Mouse (Mus musculus) liver, embryonic 15.5 days (tissue): ENCODE measurements around the gene Col25a1. TPM values are rescaled to one million over a fixed set of nuclear protein-coding genes. Genes with fewer than 3 reads are reported as not detected.

ENCODE experiments used
- ATAC-seq: fragments of 200-750 bp; cut with Nextera tagmentation; 2 replicates; pipeline ENCODE4 v1.8.0; 2017; ENCODE audit warnings: moderate number of reproducible peaks, mild to moderate bottlenecking, moderate library complexity; ENCODE audit not compliant: insufficient read depth
- H3K27ac ChIP-seq: fragments of 300-500 bp; sonication (generic); replicated peaks from 2 replicates; pipeline ENCODE4 v1.5.1; 2015; ENCODE audit warnings: mild to moderate bottlenecking, inconsistent platforms
- H3K27me3 ChIP-seq: fragments of 300-500 bp; sonication (generic); 2 replicates; pipeline ENCODE4 v1.6.1; 2015; ENCODE audit warnings: mild to moderate bottlenecking, inconsistent platforms
- H3K36me3 ChIP-seq: fragments of 300-500 bp; sonication (generic); replicated peaks from 2 replicates; pipeline ENCODE4 v1.6.1; 2015; ENCODE audit warnings: moderate library complexity, mild to moderate bottlenecking, inconsistent platforms
- H3K4me1 ChIP-seq: fragments of 300-500 bp; sonication (generic); replicated peaks from 2 replicates; pipeline ENCODE4 v1.6.1; 2015; ENCODE audit warnings: inconsistent platforms
- H3K4me2 ChIP-seq: fragments of 300-500 bp; sonication (generic); 2 replicates; pipeline ENCODE4 v1.6.1; 2015; ENCODE audit warnings: moderate library complexity, mild to moderate bottlenecking, inconsistent platforms
- H3K4me3 ChIP-seq: fragments of 300-500 bp; sonication (generic); replicated peaks from 2 replicates; pipeline ENCODE4 v1.5.1; 2015; ENCODE audit warnings: mild to moderate bottlenecking, inconsistent platforms
- H3K9ac ChIP-seq: fragments of 300-500 bp; sonication (generic); 2 replicates; pipeline ENCODE4 v1.6.1; 2015; ENCODE audit warnings: moderate library complexity, mild to moderate bottlenecking, inconsistent platforms
- H3K9me3 ChIP-seq: fragments of 300-500 bp; sonication (generic); replicated peaks from 2 replicates; pipeline ENCODE4 v1.6.1; 2016; ENCODE audit warnings: inconsistent platforms
- WGBS: fragments of 180-500 bp; shearing (Covaris S2); methylation state at CpG from one replicate; pipeline ENCODE4 v1.1.7; 2015; ENCODE audit warnings: mixed read lengths; ENCODE audit not compliant: insufficient replicate concordance; 5-methylcytosine and 5-hydroxymethylcytosine counted together
- polyA plus RNA-seq: library from polyadenylated mRNA; unstranded; fragments of >200 nt; fragmentation: Nextera tagmentation; extraction: Ambion mirVana; gene quantifications from 2 replicates; pipeline ENCODE4 v1.2.1, GENCODE M21; 2015

The Col25a1 gene
- polyA plus RNA-seq, 1 experiment from 2014 or later, result 0.79 TPM

DNA sequence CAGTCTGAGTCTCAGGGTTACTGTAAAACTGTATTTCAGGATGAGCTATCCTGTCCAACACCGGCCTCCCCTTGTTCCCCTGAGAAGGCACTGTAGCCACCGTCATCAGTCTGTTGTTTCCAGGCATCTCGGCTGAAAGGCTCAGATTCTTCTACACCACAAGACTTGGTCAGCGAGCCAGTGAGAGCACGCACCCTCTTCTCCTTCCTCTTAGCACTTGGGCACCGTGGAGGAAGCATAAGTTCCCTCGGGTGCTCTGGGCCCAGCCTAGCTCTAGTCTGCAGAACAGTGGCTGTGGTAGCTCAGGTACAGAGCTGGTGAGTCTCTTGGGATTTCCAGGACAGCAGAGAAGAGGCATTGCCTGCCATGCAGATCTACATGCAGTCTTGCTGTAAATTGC is 229.5 kb downstream of the Col25a1 start:
- Histone ChIP-seq H3K36me3 (no peaks in the 10 kb centered on the region), H3K4me3 (no peak overlapping the region), H3K27me3 (no peaks in the 10 kb centered on the region), H3K27ac (no peak overlapping the region), H3K4me2 (no peak overlapping the region), H3K4me1 (no peaks in the 10 kb centered on the region), H3K9ac (no peak overlapping the region), H3K9me3 (no peaks in the 10 kb centered on the region)
- WGBS, result 40% methylated on average over 7 of the region's 7 CpGs
- no peak for ATAC-seq

DNA sequence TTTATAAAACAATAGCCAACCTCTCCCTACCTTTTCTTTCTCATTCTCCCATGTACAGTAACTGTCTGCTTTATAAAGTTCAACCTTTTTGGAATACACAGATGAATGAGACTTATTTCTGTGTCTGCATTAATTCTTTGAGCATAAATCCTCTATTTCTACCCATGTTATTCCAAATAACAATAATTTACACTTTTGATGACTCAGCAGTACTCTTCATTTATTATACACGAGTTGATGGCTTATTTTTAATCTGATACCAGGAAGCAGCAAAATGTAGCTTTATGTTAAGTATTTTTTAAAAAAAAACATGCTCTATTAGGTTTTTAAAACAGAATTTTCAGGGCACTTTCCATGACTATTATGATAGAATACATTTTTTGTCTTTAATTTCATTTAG is 230.6 kb downstream of the Col25a1 start:
- H3K9ac ChIP-seq, result no peak overlapping the region
- no peak overlapping the region for H3K27ac ChIP-seq
- no peaks in the 10 kb centered on the region for H3K27me3 ChIP-seq
- no peaks in the 10 kb centered on the region for H3K9me3 ChIP-seq
- H3K4me2 ChIP-seq, result no peak overlapping the region
- no peaks in the 10 kb centered on the region for H3K4me1 ChIP-seq
- no peak for ATAC-seq
- WGBS, result 34% methylated on average over 1 of the region's 1 CpGs
- H3K36me3 ChIP-seq, result no peaks in the 10 kb centered on the region
- H3K4me3 ChIP-seq, result no peak overlapping the region

DNA sequence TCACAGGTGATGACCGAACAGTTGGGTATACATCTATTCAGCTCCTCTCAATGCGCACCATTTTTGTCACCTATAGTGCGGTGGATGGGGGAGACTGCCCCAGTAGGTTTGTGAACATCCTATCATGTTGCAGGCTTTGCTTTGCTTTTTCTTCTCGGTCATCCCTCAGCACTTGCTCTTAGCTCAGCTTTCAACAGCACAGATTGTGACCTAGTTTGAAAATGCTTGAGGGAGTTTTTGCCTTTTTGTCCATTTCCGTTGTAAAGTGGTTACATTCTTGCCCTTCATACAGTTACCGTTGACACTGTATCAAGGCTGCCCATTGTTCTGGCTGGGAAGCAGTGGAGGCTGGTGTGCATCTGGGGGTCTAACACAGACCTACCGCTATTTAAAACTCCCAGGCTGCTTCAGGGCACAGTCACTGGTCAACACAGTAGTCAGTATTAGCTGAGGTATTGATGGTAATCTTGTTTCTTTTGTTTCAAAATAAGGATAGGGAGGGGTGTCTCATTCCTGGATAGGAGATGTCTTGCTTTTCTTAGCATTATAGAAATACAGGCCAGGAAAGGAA is 231.6 kb downstream of the Col25a1 start:
- no peak overlapping the region for H3K9ac ChIP-seq
- H3K27ac ChIP-seq, result no peak overlapping the region
- no peaks in the 10 kb centered on the region for H3K9me3 ChIP-seq
- H3K27me3 ChIP-seq, result no peaks in the 10 kb centered on the region
- no peak for ATAC-seq
- 71% methylated on average over 7 of the region's 7 CpGs for WGBS
- H3K4me1 ChIP-seq, result no peaks in the 10 kb centered on the region
- no peak overlapping the region for H3K4me3 ChIP-seq
- no peaks in the 10 kb centered on the region for H3K36me3 ChIP-seq
- no peak overlapping the region for H3K4me2 ChIP-seq

DNA sequence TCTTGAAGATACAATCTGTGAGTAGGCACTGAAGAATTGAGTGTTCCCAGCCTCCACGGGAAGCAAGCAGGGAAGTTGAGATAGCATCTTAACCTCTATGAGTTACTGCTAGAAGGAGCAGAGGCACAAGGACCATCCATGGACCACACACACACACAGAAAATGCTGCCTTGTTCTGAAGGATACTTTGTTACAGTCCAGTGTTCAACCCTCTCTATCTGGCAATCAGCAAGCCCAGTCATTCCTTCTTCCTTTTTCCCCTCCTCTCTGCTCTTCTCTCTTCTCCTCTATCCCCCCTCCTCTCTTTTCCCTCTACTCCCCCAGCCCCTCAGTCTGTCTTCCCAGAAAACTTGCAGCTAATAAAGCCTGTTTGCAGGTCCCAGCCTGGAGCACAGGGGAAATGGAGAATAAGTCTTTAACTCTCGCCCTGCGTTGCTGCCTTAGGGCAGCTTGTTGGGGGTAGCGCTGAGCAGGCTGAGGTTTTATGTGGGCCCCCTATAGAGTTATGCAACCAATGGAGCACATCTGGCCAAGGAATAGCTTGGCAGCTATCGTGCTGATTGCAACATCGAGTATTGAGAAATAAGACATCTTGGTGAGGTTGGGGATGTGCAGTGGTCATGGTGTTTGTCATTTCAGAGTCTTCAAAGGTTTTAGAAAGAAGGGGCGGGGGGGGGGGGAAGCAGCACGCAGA is 235.8 kb downstream of the Col25a1 start:
- H3K27me3 ChIP-seq, result no peaks in the 10 kb centered on the region
- H3K4me3 ChIP-seq, result no peak overlapping the region
- WGBS, result 42% methylated on average over 8 of the region's 8 CpGs
- H3K27ac ChIP-seq, result no peak overlapping the region
- no peaks in the 10 kb centered on the region for H3K9me3 ChIP-seq
- no peak overlapping the region for H3K4me2 ChIP-seq
- H3K36me3 ChIP-seq, result no peaks in the 10 kb centered on the region
- no peak for ATAC-seq
- H3K9ac ChIP-seq, result no peak overlapping the region
- no peaks in the 10 kb centered on the region for H3K4me1 ChIP-seq

DNA sequence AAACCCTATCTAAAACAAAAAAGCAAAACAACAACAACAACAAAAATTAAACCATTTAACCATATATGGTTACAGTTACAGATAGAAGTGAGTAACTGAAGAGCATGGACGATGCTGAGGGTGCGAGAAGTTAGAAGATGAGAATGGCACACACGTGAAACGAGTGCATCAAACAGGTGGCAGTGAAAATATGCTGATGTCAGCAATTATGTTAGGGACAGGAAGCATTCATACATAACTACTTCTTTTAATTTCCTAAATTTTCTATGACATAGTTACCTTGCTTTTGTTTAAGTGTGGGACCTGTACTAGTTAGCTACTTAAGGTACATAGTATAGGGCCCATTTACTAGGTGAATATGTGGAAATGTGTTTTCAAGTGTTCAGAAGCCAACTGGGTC is 237.1 kb downstream of the Col25a1 start:
- Histone ChIP-seq H3K36me3 (no peaks in the 10 kb centered on the region), H3K27ac (no peak overlapping the region), H3K4me1 (no peaks in the 10 kb centered on the region), H3K4me3 (no peak overlapping the region), H3K9ac (no peak overlapping the region), H3K9me3 (no peaks in the 10 kb centered on the region), H3K4me2 (no peak overlapping the region), H3K27me3 (no peaks in the 10 kb centered on the region)
- ATAC-seq, result no peak
- WGBS, result 69% methylated on average over 4 of the region's 4 CpGs

DNA sequence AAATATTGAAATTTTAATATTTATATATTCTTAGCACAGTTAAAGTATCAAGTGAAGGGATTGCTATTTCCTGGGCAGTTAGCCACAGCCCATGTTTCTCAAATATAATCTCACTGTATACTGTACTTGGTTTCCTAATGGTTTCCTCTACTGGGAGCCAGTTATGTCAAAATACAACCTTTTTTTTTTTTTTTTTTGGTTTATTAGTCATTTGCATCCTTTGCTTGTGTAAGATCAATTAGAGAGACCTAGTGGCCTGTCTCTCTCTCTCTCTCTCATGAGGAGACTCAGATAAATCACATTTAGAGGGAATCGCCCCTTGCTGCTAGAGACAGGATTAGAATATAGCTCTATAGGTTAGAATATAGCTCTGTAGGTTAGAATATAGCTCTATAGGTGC is 237.8 kb downstream of the Col25a1 start:
- WGBS, result 68% methylated on average over 1 of the region's 1 CpGs

DNA sequence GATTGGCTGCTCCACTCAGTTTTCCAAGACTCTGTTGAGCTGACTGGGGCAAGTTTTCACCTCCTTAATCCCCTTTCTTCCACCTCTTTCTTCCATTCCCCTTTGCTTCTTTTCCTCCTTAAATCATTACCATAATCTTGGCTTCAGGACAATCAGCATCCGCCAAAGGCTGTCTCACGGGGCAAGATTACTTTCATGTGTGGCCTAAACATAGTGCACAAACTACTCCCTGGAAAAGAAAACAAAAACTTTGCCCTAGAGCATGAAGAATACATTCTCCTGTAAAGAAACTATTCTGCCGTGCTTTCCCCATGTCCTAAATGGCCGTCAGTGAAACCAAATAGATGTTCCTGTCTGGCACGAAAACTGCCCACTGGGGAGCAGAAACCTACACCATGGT is 238.9 kb downstream of the Col25a1 start:
- Histone ChIP-seq H3K36me3 (no peaks in the 10 kb centered on the region), H3K4me2 (no peak overlapping the region), H3K9me3 (no peaks in the 10 kb centered on the region), H3K4me1 (no peaks in the 10 kb centered on the region), H3K9ac (no peak overlapping the region), H3K27me3 (no peaks in the 10 kb centered on the region), H3K4me3 (no peak overlapping the region), H3K27ac (no peak overlapping the region)
- ATAC-seq, result no peak
- 72% methylated on average over 5 of the region's 5 CpGs for WGBS

More for the DNA sequence above, 237.8 kb downstream of the Col25a1 start:
- Histone ChIP-seq H3K36me3 (no peaks in the 10 kb centered on the region), H3K4me3 (no peak overlapping the region), H3K9me3 (no peaks in the 10 kb centered on the region), H3K9ac (no peak overlapping the region), H3K4me1 (no peaks in the 10 kb centered on the region), H3K4me2 (no peak overlapping the region), H3K27ac (no peak overlapping the region), H3K27me3 (no peaks in the 10 kb centered on the region)
- ATAC-seq, result no peak

DNA sequence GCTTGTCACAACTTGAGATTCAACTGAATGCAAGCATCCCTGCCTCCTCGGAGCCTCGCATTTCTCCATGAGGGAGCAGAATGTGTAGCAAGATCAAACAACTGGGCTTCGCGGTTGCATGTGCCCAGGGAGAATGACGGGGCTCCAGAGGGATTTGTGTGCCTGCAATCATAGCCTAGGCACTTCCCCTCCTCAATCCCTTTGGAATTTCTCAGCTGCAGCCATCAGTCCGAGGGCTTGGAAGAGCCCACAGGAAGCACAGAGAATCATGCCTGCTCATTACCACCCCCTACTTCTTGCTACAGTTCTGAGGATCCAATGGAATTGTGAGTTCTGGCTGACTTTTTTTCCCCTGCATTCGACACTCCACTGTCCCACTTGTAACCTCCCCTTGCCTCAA is 241.8 kb downstream of the Col25a1 start:
- no peaks in the 10 kb centered on the region for H3K9me3 ChIP-seq
- H3K36me3 ChIP-seq, result no peaks in the 10 kb centered on the region
- no peak overlapping the region for H3K9ac ChIP-seq
- no peak overlapping the region for H3K27ac ChIP-seq
- 45% methylated on average over 7 of the region's 7 CpGs for WGBS
- H3K27me3 ChIP-seq, result no peaks in the 10 kb centered on the region
- no peak for ATAC-seq
- no peak overlapping the region for H3K4me2 ChIP-seq
- no peaks in the 10 kb centered on the region for H3K4me1 ChIP-seq
- H3K4me3 ChIP-seq, result no peak overlapping the region

DNA sequence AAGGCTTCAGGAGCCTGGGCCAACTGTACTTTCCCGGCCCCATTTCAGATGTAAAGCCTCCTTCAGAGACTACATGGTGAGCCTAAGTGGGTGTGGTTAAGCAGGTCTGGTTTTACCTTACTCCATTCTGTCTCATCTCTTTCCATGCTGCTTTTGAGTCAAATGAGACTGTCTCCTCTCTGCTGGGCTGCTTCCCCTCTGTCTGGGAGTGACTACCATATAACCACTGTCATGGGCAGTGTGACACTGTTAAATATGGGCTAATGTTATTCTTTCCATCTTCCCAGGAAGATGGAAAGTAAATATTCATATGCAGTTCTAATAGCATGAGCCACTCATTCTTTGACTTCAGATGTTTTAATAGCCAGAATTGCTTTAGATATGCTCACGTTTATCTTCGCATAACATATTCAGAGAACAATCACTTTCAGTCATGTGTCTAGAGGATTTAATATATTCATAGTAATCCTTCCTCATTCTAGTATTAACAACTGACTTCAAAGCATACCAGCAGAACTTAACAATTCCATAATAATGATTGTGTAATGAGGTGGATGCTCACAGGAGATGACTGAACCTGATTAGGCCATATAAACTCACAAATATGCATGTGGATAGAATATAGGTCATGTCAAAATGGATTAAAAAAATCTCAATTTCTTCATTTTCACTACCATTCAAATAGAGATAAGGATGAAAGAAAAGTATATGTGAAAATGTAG is 243.5 kb downstream of the Col25a1 start:
- Histone ChIP-seq H3K27me3 (no peaks in the 10 kb centered on the region), H3K9me3 (no peaks in the 10 kb centered on the region), H3K4me2 (no peak overlapping the region), H3K27ac (no peak overlapping the region), H3K9ac (no peak overlapping the region), H3K4me3 (no peak overlapping the region), H3K4me1 (no peaks in the 10 kb centered on the region), H3K36me3 (no peaks in the 10 kb centered on the region)
- ATAC-seq, result no peak
- 62% methylated on average over 3 of the region's 3 CpGs for WGBS

DNA sequence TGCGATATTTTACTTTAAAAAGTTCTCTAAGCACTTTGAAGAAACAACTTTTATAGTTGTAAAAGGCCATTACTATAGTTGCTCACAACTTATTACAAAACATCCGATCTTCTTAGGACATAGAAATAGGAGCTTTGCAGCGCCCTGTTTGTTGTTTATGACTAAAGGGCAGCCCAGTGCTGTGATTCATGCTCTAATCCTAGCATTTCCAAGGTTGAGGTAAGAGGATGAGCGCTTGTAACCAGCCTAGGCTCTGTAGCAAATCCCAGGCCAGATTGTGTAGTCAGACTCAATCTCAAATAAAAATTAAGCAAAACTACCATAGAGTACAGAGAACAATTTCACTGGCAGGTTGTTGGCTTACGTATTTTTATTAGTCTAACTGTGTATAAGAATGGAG is 246.5 kb downstream of the Col25a1 start:
- H3K27ac ChIP-seq, result no peak overlapping the region
- no peak overlapping the region for H3K4me2 ChIP-seq
- no peak for ATAC-seq
- H3K4me3 ChIP-seq, result no peak overlapping the region
- H3K9ac ChIP-seq, result no peak overlapping the region
- no peaks in the 10 kb centered on the region for H3K36me3 ChIP-seq
- no peaks in the 10 kb centered on the region for H3K4me1 ChIP-seq
- no peaks in the 10 kb centered on the region for H3K9me3 ChIP-seq
- no peaks in the 10 kb centered on the region for H3K27me3 ChIP-seq
- 68% methylated on average over 5 of the region's 5 CpGs for WGBS

DNA sequence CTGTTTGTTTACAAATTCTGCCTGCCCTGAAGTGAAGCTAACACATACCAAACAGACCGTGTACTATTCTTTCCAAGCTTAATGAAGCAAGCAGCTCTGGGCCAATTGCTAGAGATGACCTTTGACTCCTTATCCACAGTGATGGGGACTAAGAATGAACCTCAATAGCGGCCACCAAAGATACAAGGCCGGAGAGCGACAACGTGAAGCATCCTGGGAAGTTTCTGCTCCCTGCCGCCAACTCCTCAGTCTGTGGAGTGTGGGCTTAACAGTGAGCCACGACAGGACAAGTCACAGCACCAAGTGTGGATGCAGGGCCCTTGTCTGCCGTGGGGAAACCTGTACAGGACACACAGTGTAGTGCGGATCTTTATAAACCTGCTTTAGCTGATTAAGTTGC is 247.3 kb downstream of the Col25a1 start:
- Histone ChIP-seq H3K4me2 (no peak overlapping the region), H3K27me3 (no peaks in the 10 kb centered on the region), H3K9me3 (no peaks in the 10 kb centered on the region), H3K4me3 (no peak overlapping the region), H3K9ac (no peak overlapping the region), H3K36me3 (no peaks in the 10 kb centered on the region), H3K4me1 (no peaks in the 10 kb centered on the region), H3K27ac (no peak overlapping the region)
- 67% methylated on average over 9 of the region's 9 CpGs for WGBS
- no peak for ATAC-seq
